ENCODE assay signal across 8 mouse cellular contexts in genomic region chr2:25195211-25196156, GRCm38 (mm10). TPM values are rescaled to one million over a fixed set of nuclear protein-coding genes. Genes with fewer than 3 reads are reported as not detected.
DNase-seq lines count a peak whose midpoint lies in the region; ATAC-seq and TF ChIP-seq lines count a peak whose summit lies in the region.

No protein-coding gene starts in this region.

- peak overlapping the region; percentile 45 for H3K27ac ChIP-seq in left cerebral cortex, adult 2 months
- no peak overlapping the region for H3K27ac ChIP-seq in embryonic facial prominence, embryonic 10.5 days (replicated peaks)
- no peak overlapping the region; the same call in 1 of the 2 replicates for H3K27ac ChIP-seq in hindbrain, embryonic 10.5 days
- H3K27ac ChIP-seq in limb, embryonic 13.5 days: 0 out of 2 replicates have a peak overlapping the region, but pooled peaks have one; percentile 3
- H3K27ac ChIP-seq in midbrain, embryonic 15.5 days: no peak overlapping the region

- H3K4me2 ChIP-seq in limb, embryonic 13.5 days (replicated peaks): peak overlapping the region; percentile 55
- H3K4me2 ChIP-seq in midbrain, embryonic 15.5 days: peak overlapping the region; percentile 24; the same call in 1 of the 2 replicates

- no peak for ATAC-seq in limb, embryonic 13.5 days (ENCODE audit: low FRiP score, low read depth)
- ATAC-seq in midbrain, embryonic 15.5 days (replicated peaks): no peak

- peaks cover 28% of the 10 kb centered on the region for H3K36me3 ChIP-seq in embryonic facial prominence, embryonic 10.5 days (replicated peaks)
- peaks cover 23% of the 10 kb centered on the region for H3K36me3 ChIP-seq in hindbrain, embryonic 10.5 days
- H3K36me3 ChIP-seq in limb, embryonic 13.5 days: peaks cover 26% of the 10 kb centered on the region
- peaks cover 13% of the 10 kb centered on the region for H3K36me3 ChIP-seq in midbrain, embryonic 15.5 days (replicated peaks)

- H3K4me1 ChIP-seq in embryonic facial prominence, embryonic 10.5 days: peaks cover 32% of the 10 kb centered on the region
- peaks cover 34% of the 10 kb centered on the region for H3K4me1 ChIP-seq in hindbrain, embryonic 10.5 days (replicated peaks)
- peaks cover 12% of the 10 kb centered on the region for H3K4me1 ChIP-seq in limb, embryonic 13.5 days
- 0 out of 2 replicates have a peak, but pooled peaks cover 5% of the 10 kb centered on the region for H3K4me1 ChIP-seq in midbrain, embryonic 15.5 days

- intact Hi-C loops in left cerebral cortex, adult 2 months (cut with DNase I): no loop called here

- TF ChIP-seq CTCF in left cerebral cortex, adult 2 months (IDR thresholded peaks at IDR 0.05): no peak

- DNase-seq in left cerebral cortex, adult 2 months (ENCODE audit: extremely low spot score in 1 of 2, low spot score in 2 of 2): no peak
- no peak for DNase-seq in left cerebral cortex, adult 9 months (ENCODE audit: low spot score in 2 of 2)
- no peak for DNase-seq in embryonic facial prominence, embryonic 10.5 days (ENCODE audit: low spot score)
- DNase-seq in hindbrain, embryonic 10.5 days (ENCODE audit: low spot score): no peak
- DNase-seq in thymus, postnatal 36 days: peak; percentile 69 to 73
- DNase-seq in frontal cortex, postnatal 25 days (ENCODE audit: low spot score in 2 of 2): no peak

- peak overlapping the region; percentile 27; the same call in 1 of the 2 replicates for H3K4me3 ChIP-seq in left cerebral cortex, adult 2 months
- peak overlapping the region; percentile 47 for H3K4me3 ChIP-seq in embryonic facial prominence, embryonic 10.5 days
- H3K4me3 ChIP-seq in hindbrain, embryonic 10.5 days: peak overlapping the region; percentile 38
- peak overlapping the region; percentile 33 for H3K4me3 ChIP-seq in limb, embryonic 13.5 days
- no peak overlapping the region for H3K4me3 ChIP-seq in midbrain, embryonic 15.5 days

- H3K9ac ChIP-seq in limb, embryonic 13.5 days: no peak overlapping the region
- no peak overlapping the region for H3K9ac ChIP-seq in midbrain, embryonic 15.5 days

- WGBS in embryonic facial prominence, embryonic 10.5 days: 21% methylated on average over 55 of the region's 55 CpGs
- WGBS in hindbrain, embryonic 10.5 days: 20% methylated on average over 55 of the region's 55 CpGs
- 22% methylated on average over 55 of the region's 55 CpGs for WGBS in limb, embryonic 13.5 days
- WGBS in midbrain, embryonic 15.5 days: 19% methylated on average over 55 of the region's 55 CpGs

- peaks cover 41% of the 10 kb centered on the region for H3K27me3 ChIP-seq in embryonic facial prominence, embryonic 10.5 days (replicated peaks; ENCODE audit: low read depth, poor library complexity, severe bottlenecking)
- peaks cover 43% of the 10 kb centered on the region for H3K27me3 ChIP-seq in hindbrain, embryonic 10.5 days (ENCODE audit: insufficient read depth, poor library complexity, severe bottlenecking)
- peaks cover 38% of the 10 kb centered on the region for H3K27me3 ChIP-seq in limb, embryonic 13.5 days
- peaks cover 29% of the 10 kb centered on the region for H3K27me3 ChIP-seq in midbrain, embryonic 15.5 days (replicated peaks)

- H3K9me3 ChIP-seq in embryonic facial prominence, embryonic 10.5 days: no peaks in the 10 kb centered on the region
- H3K9me3 ChIP-seq in hindbrain, embryonic 10.5 days: no peaks in the 10 kb centered on the region
- H3K9me3 ChIP-seq in limb, embryonic 13.5 days: no peaks in the 10 kb centered on the region
- H3K9me3 ChIP-seq in midbrain, embryonic 15.5 days: no peaks in the 10 kb centered on the region

RNA-seq across cellular contexts. Expression of gene Tor4a, which starts 1.2 kb away (rescaled TPM):
- 1 to 10 TPM; 2.0 to 2.2 TPM for total RNA-seq in left cerebral cortex, adult 2 months (2021)
- polyA plus RNA-seq in embryonic facial prominence, embryonic 10.5 days (2016; fragmentation: Nextera tagmentation; extraction: Ambion mirVana): 2.2 and 2.4 TPM in 2 replicates
- 2.6 and 2.7 TPM in 2 replicates for polyA plus RNA-seq in hindbrain, embryonic 10.5 days (2016; fragmentation: Nextera tagmentation; extraction: Ambion mirVana)
- polyA plus RNA-seq in limb, embryonic 13.5 days (2015; fragmentation: Nextera tagmentation; extraction: Ambion mirVana): 4.1 and 4.8 TPM in 2 replicates
- polyA plus RNA-seq in midbrain, embryonic 15.5 days (2015; fragmentation: Nextera tagmentation; extraction: Ambion mirVana): 1.9 and 2.0 TPM in 2 replicates

RNA-seq across cellular contexts. Expression of gene Nrarp, which starts 14.9 kb away (rescaled TPM):
- 10 to 100 TPM; 20.2 to 21.7 TPM for total RNA-seq in left cerebral cortex, adult 2 months (2021)
- 19.8 and 26.6 TPM in 2 replicates for polyA plus RNA-seq in embryonic facial prominence, embryonic 10.5 days (2016; fragmentation: Nextera tagmentation; extraction: Ambion mirVana)
- 77.4 and 108 TPM in 2 replicates for polyA plus RNA-seq in hindbrain, embryonic 10.5 days (2016; fragmentation: Nextera tagmentation; extraction: Ambion mirVana)
- polyA plus RNA-seq in limb, embryonic 13.5 days (2015; fragmentation: Nextera tagmentation; extraction: Ambion mirVana): 12.6 and 15.3 TPM in 2 replicates
- 15.3 and 18.1 TPM in 2 replicates for polyA plus RNA-seq in midbrain, embryonic 15.5 days (2015; fragmentation: Nextera tagmentation; extraction: Ambion mirVana)

RNA-seq across cellular contexts. Expression of gene Nelfb, which starts 15.8 kb away (rescaled TPM):
- 10 to 100 TPM; 53.4 to 64.3 TPM for total RNA-seq in left cerebral cortex, adult 2 months (2021)
- 124 and 125 TPM in 2 replicates for polyA plus RNA-seq in embryonic facial prominence, embryonic 10.5 days (2016; fragmentation: Nextera tagmentation; extraction: Ambion mirVana)
- polyA plus RNA-seq in hindbrain, embryonic 10.5 days (2016; fragmentation: Nextera tagmentation; extraction: Ambion mirVana): 123 and 132 TPM in 2 replicates
- 122 and 124 TPM in 2 replicates for polyA plus RNA-seq in limb, embryonic 13.5 days (2015; fragmentation: Nextera tagmentation; extraction: Ambion mirVana)
- polyA plus RNA-seq in midbrain, embryonic 15.5 days (2015; fragmentation: Nextera tagmentation; extraction: Ambion mirVana): 126 and 129 TPM in 2 replicates

RNA-seq across cellular contexts. Expression of gene Stpg3, which starts 19.0 kb away (rescaled TPM):
- not detected for total RNA-seq in left cerebral cortex, adult 2 months (2021)
- polyA plus RNA-seq in embryonic facial prominence, embryonic 10.5 days (2016; fragmentation: Nextera tagmentation; extraction: Ambion mirVana): not detected in 2 replicates
- not detected in 2 replicates for polyA plus RNA-seq in hindbrain, embryonic 10.5 days (2016; fragmentation: Nextera tagmentation; extraction: Ambion mirVana)
- 0.11 TPM in 1 of 2 replicates, not detected in the other for polyA plus RNA-seq in limb, embryonic 13.5 days (2015; fragmentation: Nextera tagmentation; extraction: Ambion mirVana)
- not detected in 2 replicates for polyA plus RNA-seq in midbrain, embryonic 15.5 days (2015; fragmentation: Nextera tagmentation; extraction: Ambion mirVana)

RNA-seq across cellular contexts. Expression of gene Fam166a, which starts 23.1 kb away (rescaled TPM):
- not detected for total RNA-seq in left cerebral cortex, adult 2 months (2021)
- polyA plus RNA-seq in embryonic facial prominence, embryonic 10.5 days (2016; fragmentation: Nextera tagmentation; extraction: Ambion mirVana): 0.74 and 1.4 TPM in 2 replicates
- polyA plus RNA-seq in hindbrain, embryonic 10.5 days (2016; fragmentation: Nextera tagmentation; extraction: Ambion mirVana): not detected in 2 replicates
- polyA plus RNA-seq in limb, embryonic 13.5 days (2015; fragmentation: Nextera tagmentation; extraction: Ambion mirVana): not detected in 2 replicates
- 0.43 and 0.78 TPM in 2 replicates for polyA plus RNA-seq in midbrain, embryonic 15.5 days (2015; fragmentation: Nextera tagmentation; extraction: Ambion mirVana)

Comparison
In these comparisons a context has a peak if more than half of its experiments do, and no peak if none do; other contexts are left out.
1. DNase-seq: peak in thymus, postnatal 36 days (2 of 2); none in left cerebral cortex, adult 2 months (0 of 2), left cerebral cortex, adult 9 months (0 of 2), embryonic facial prominence, embryonic 10.5 days (single experiment), hindbrain, embryonic 10.5 days (single experiment) and frontal cortex, postnatal 25 days (0 of 2).
2. H3K27ac ChIP-seq: peak in left cerebral cortex, adult 2 months (single experiment) and limb, embryonic 13.5 days (single experiment); none in embryonic facial prominence, embryonic 10.5 days (single experiment), hindbrain, embryonic 10.5 days (single experiment) and midbrain, embryonic 15.5 days (single experiment).